Mouse (Mus musculus) MEL (cell line): ENCODE measurements around the gene Gpr15. TPM values are rescaled to one million over a fixed set of nuclear protein-coding genes. Genes with fewer than 3 reads are reported as not detected.

Experiments used
- DNase-seq: peaks from one replicate; pipeline ENCODE4 v3.0.0; 2011; ENCODE audit warnings: low read depth, low spot score
- H3K27ac ChIP-seq: 2 replicates; pipeline ENCODE4 v1.5.1; 2012; ENCODE audit warnings: low read depth, mild to moderate bottlenecking, control low read depth, low read length, moderate library complexity; ENCODE audit not compliant: control insufficient read depth
- H3K27me3 ChIP-seq, 2 experiments: fragments of 150-350 bp in 1 of 2; sonication (generic) in 1 of 2; 2 replicates each; pipeline ENCODE4 v1.6.1; 2012; ENCODE audit warnings: low read length in 2 of 2, mild to moderate bottlenecking in 2 of 2, improper control_type of control experiment in 1 of 2, moderate library complexity in 1 of 2; ENCODE audit not compliant: insufficient read depth in 2 of 2, control insufficient read depth in 1 of 2
- H3K36me3 ChIP-seq, 2 experiments: 2 replicates each; pipeline ENCODE4 v1.6.1; 2012 to 2014; ENCODE audit warnings: low read length in 2 of 2, improper control_type of control experiment in 1 of 2, inconsistent platforms in 1 of 2, mild to moderate bottlenecking in 1 of 2; ENCODE audit not compliant: insufficient read depth in 2 of 2, control insufficient read depth in 1 of 2
- H3K4me1 ChIP-seq, 2 experiments: fragments of 150-350 bp in 1 of 2; sonication (generic) in 1 of 2; 2 replicates each; pipeline ENCODE4 v1.6.1; 2012; ENCODE audit warnings: low read length in 2 of 2, improper control_type of control experiment in 1 of 2, mild to moderate bottlenecking in 1 of 2; ENCODE audit not compliant: insufficient read depth in 2 of 2, control insufficient read depth in 1 of 2
- H3K4me3 ChIP-seq, 2 experiments: fragments of 150-350 bp in 1 of 2; sonication (generic) in 1 of 2; 2 replicates each; pipeline ENCODE4 v1.5.1; 2012; ENCODE audit warnings: low read depth in 2 of 2, low read length in 2 of 2, mild to moderate bottlenecking in 2 of 2, moderate library complexity in 2 of 2, control low read depth in 1 of 2, improper control_type of control experiment in 1 of 2; ENCODE audit not compliant: control insufficient read depth in 1 of 2, insufficient read depth in 1 of 2
- H3K79me2 ChIP-seq: 2 replicates; pipeline ENCODE4 v1.6.1; 2012; ENCODE audit warnings: mild to moderate bottlenecking, low read length, moderate library complexity; ENCODE audit not compliant: control insufficient read depth, poor library complexity, insufficient read depth
- H3K9ac ChIP-seq: 2 replicates; pipeline ENCODE4 v1.6.1; 2012; ENCODE audit warnings: low read depth, mild to moderate bottlenecking, control low read depth, low read length, moderate library complexity; ENCODE audit not compliant: control insufficient read depth, poor library complexity, severe bottlenecking
- H3K9me3 ChIP-seq: fragments of 150-350 bp; sonication (generic); replicated peaks from 2 replicates; pipeline ENCODE4 v1.6.1; 2012; ENCODE audit warnings: mild to moderate bottlenecking, low read length, improper control_type of control experiment, moderate library complexity; ENCODE audit not compliant: insufficient read depth
- BHLHE40 ChIP-seq: IDR thresholded peaks from 2 replicates; pipeline ENCODE4 v1.6.1; 2012; ENCODE audit warnings: low read depth, mild to moderate bottlenecking, inconsistent platforms, low read length, improper control_type of control experiment, borderline replicate concordance
- CTCF ChIP-seq, 3 experiments: IDR thresholded peaks in 2 of 3; conservative IDR thresholded peaks in 1 of 3; 2 replicates each; pipeline ENCODE4 v1.5.1; 2011 to 2012; ENCODE audit warnings: low read length in 3 of 3, low read depth in 2 of 3, mild to moderate bottlenecking in 2 of 3, improper control_type of control experiment in 1 of 3, inconsistent platforms in 1 of 3, mixed read lengths in 1 of 3, moderate library complexity in 1 of 3; ENCODE audit not compliant: control insufficient read depth in 1 of 3, insufficient read depth in 1 of 3, poor library complexity in 1 of 3, severe bottlenecking in 1 of 3
- NELFE ChIP-seq: IDR thresholded peaks from 2 replicates; pipeline ENCODE4 v1.6.1; 2011; ENCODE audit warnings: low read depth, low read length, improper control_type of control experiment
- POLR2A ChIP-seq, 2 experiments: IDR thresholded peaks; 2 replicates each; pipeline ENCODE4 v1.6.1; 2011 to 2012; ENCODE audit warnings: low read length in 2 of 2, mild to moderate bottlenecking in 2 of 2, control low read depth in 1 of 2, improper control_type of control experiment in 1 of 2, low read depth in 1 of 2, moderate library complexity in 1 of 2; ENCODE audit not compliant: control insufficient read depth in 1 of 2, insufficient read depth in 1 of 2, poor library complexity in 1 of 2
- POLR2AphosphoS2 ChIP-seq: IDR thresholded peaks from 2 replicates; pipeline ENCODE4 v1.6.1; 2011; ENCODE audit warnings: low read length, improper control_type of control experiment
- RAD21 ChIP-seq: IDR thresholded peaks from 2 replicates; pipeline ENCODE4 v1.6.1; 2011; ENCODE audit warnings: mild to moderate bottlenecking, low read depth, low read length, improper control_type of control experiment
- RCOR1 ChIP-seq: IDR thresholded peaks from 2 replicates; pipeline ENCODE4 v1.6.1; 2012; ENCODE audit warnings: low read depth, mild to moderate bottlenecking, inconsistent platforms, low read length, improper control_type of control experiment
- SMC3 ChIP-seq: IDR thresholded peaks from 2 replicates; pipeline ENCODE4 v1.6.1; 2011; ENCODE audit warnings: low read depth, low read length, improper control_type of control experiment
- TCF12 ChIP-seq: IDR thresholded peaks from 2 replicates; pipeline ENCODE4 v1.6.1; 2014; ENCODE audit warnings: low read depth, mild to moderate bottlenecking, inconsistent platforms, low read length, improper control_type of control experiment, moderate library complexity
- USF1 ChIP-seq: IDR thresholded peaks from 2 replicates; pipeline ENCODE4 v1.6.1; 2014; ENCODE audit warnings: low read depth, mild to moderate bottlenecking, inconsistent platforms, low read length, improper control_type of control experiment, moderate library complexity
- USF2 ChIP-seq, 2 experiments: IDR thresholded peaks; 2 replicates each; pipeline ENCODE4 v1.6.1; 2011 to 2012; ENCODE audit warnings: improper control_type of control experiment in 2 of 2, low read length in 2 of 2, borderline replicate concordance in 1 of 2, inconsistent platforms in 1 of 2, low read depth in 1 of 2, mild to moderate bottlenecking in 1 of 2; ENCODE audit not compliant: insufficient read depth in 1 of 2
- ZC3H11A ChIP-seq: IDR thresholded peaks from 2 replicates; pipeline ENCODE4 v1.6.1; 2012; ENCODE audit warnings: low read depth, mild to moderate bottlenecking, inconsistent platforms, low read length, improper control_type of control experiment
- polyA plus RNA-seq, 2 experiments: library from polyadenylated mRNA; stranded (reverse) in 1 of 2; unstranded in 1 of 2; fragments of >175 nt in 1 of 2; fragments of >200 nt in 1 of 2; gene quantifications; 2 replicates each; pipeline versions ENCODE4 v1.2.1 to v1.2.4; 2012; ENCODE audit warnings: low replicate concordance in 2 of 2, low read depth in 1 of 2; ENCODE audit not compliant: insufficient read length in 2 of 2, insufficient read depth in 1 of 2, missing spikeins in 1 of 2
- total RNA-seq: library from RNA; depleted of rRNA; stranded (reverse); fragments of 300-350 nt; gene quantifications from 2 replicates; pipeline ENCODE4 v1.2.3, GENCODE M21; 2012

The Gpr15 gene
- total and polyA plus RNA-seq, 3 experiments = not detected

- no peak overlapping the region for H3K9ac ChIP-seq
- no peak overlapping the region for H3K27ac ChIP-seq
- no peaks in the 10 kb centered on the region for H3K27me3 ChIP-seq
- TF ChIP-seq BHLHE40 (no peak), SMC3 (no peak)
- H3K79me2 ChIP-seq = no peaks in the 10 kb centered on the region
- H3K4me1 ChIP-seq = no peaks in the 10 kb centered on the region
- H3K4me3 ChIP-seq = no peak overlapping the region
- no peaks in the 10 kb centered on the region for H3K9me3 ChIP-seq
- no peaks in the 10 kb centered on the region for H3K36me3 ChIP-seq
- DNase-seq = no peak
These were observed 37.3 kb upstream of the Gpr15 start for GRCm38 (mm10) chr16:58756191-58756590.

GRCm38 (mm10) chr16:58751314-58751713 is 32.4 kb upstream of the Gpr15 start:
- H3K27ac ChIP-seq = no peak overlapping the region
- DNase-seq = peak; percentile 42
- H3K27me3 ChIP-seq = no peaks in the 10 kb centered on the region
- H3K4me3 ChIP-seq = no peak overlapping the region
- H3K9ac ChIP-seq = no peak overlapping the region
- TF ChIP-seq BHLHE40 (no peak), POLR2AphosphoS2 (no peak), RAD21 (peak; percentile 57), SMC3 (peak; percentile 63), CTCF (IDR thresholded peaks at IDR 0.05 in 2 of 3, conservative IDR thresholded peaks at IDR 0.05 in 1 of 3; ENCODE audit: control insufficient read depth in 1 of 3, insufficient read depth in 1 of 3, low read depth in 2 of 3, low read length in 3 of 3, poor library complexity in 1 of 3, severe bottlenecking in 1 of 3) (peak; percentile 35 to 58 (median 47))
- H3K79me2 ChIP-seq = no peaks in the 10 kb centered on the region
- H3K9me3 ChIP-seq = no peaks in the 10 kb centered on the region
- no peaks in the 10 kb centered on the region for H3K4me1 ChIP-seq
- H3K36me3 ChIP-seq = no peaks in the 10 kb centered on the region

GRCm38 (mm10) chr16:58746715-58747114 is 27.8 kb upstream of the Gpr15 start:
- Histone ChIP-seq H3K4me3 (no peak overlapping the region), H3K79me2 (no peaks in the 10 kb centered on the region), H3K9me3 (no peaks in the 10 kb centered on the region), H3K27ac (no peak overlapping the region), H3K4me1 (no peaks in the 10 kb centered on the region), H3K36me3 (no peaks in the 10 kb centered on the region), H3K9ac (no peak overlapping the region), H3K27me3 (no peaks in the 10 kb centered on the region)
- TF ChIP-seq RCOR1 (no peak), ZC3H11A (no peak), POLR2A (IDR thresholded peaks at IDR 0.05; ENCODE audit: control insufficient read depth in 1 of 2, insufficient read depth in 1 of 2, low read depth in 1 of 2, low read length in 2 of 2, poor library complexity in 1 of 2) (no peak), USF1 (peak; percentile 18; the same call in 1 of the 2 replicates), TCF12 (no peak), NELFE (no peak), USF2 (IDR thresholded peaks at IDR 0.05; ENCODE audit: borderline replicate concordance in 1 of 2, insufficient read depth in 1 of 2, low read depth in 1 of 2, low read length in 2 of 2) (no peak)
- DNase-seq = no peak
